Mouse (Mus musculus): ENCODE measurements at regions not wholly inside any gene's neighbourhood (a gene's known extent, or its start where the extent isn't known, plus 50 kb on each side); places are given as distances from the start of the nearest gene placed in this dataset.
A peak's percentile ranks its signal among the peaks of the same experiment; 100 is the strongest.

DNA sequence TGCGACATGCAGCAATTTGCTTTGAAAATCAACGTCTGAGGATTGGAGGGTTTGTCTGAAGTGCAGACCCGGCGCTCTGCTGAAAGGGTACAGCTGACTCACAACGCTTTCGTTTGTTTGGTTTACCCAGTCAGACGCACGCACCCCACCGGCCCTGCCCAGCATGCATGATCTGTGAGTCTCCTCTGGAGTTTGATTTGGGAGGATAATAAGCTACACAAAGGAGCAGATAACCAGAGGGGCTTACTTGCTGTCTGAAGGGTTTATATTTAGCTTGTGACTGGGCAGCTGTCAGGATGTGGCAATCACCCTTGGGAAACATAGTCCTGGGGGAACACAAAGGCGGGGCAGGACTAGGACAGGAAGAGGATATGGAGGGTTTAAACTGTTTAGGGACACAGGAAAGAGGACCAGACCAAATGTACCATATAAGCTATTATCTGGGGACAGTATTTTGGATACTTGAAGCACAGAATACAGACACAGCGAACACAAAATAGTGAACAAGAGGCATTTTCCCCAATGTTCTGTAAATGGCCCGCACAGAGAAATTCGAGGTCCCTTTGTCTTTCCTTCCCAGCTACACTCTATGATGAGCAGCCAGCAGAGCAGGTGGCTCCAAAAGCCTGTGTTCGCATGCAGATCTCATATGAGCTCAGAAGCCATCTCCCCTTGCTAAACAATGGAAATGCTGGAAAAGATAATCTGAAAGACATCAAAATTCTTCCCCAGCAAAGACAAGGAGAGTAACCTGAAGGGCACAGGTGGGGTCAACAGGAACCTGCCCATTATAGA is 81.1 kb downstream of the Pttg1 start:
- TF ChIP-seq CTCF (IDR thresholded peaks at IDR 0.05): no peak
- peak; percentile 98 for TF ChIP-seq EP300 (IDR thresholded peaks at IDR 0.05)

All from lung, postnatal 0 days (tissue).